Mouse (Mus musculus) frontal cortex, postnatal 14 days (tissue): ENCODE results near the gene Far1.
A peak's percentile ranks its signal among the peaks of the same experiment; 100 is the strongest.

ENCODE experiments used
- DNase-seq, 2 experiments: peaks; one replicate each; pipeline ENCODE4 v3.0.0; 2022; ENCODE audit warnings: low spot score in 2 of 2

The Far1 gene

GRCm38 (mm10) chr7:113571121-113571520 lies 57.5 kb downstream of the Far1 start:
- no peak for DNase-seq

- DNase-seq: no peak
These were observed 59.1 kb downstream of the Far1 start for GRCm38 (mm10) chr7:113572741-113573140.

- no peak for DNase-seq
These were observed 68.5 kb downstream of the Far1 start for GRCm38 (mm10) chr7:113582111-113582510.

GRCm38 (mm10) chr7:113589211-113589610 lies 75.6 kb downstream of the Far1 start:
- DNase-seq: no peak

GRCm38 (mm10) chr7:113590330-113590729 lies 76.7 kb downstream of the Far1 start:
- no peak for DNase-seq

- DNase-seq: no peak
These were observed 77.5 kb downstream of the Far1 start for GRCm38 (mm10) chr7:113591084-113591483.

GRCm38 (mm10) chr7:113591557-113592354 lies 78.1 kb downstream of the Far1 start:
- no peak for DNase-seq

GRCm38 (mm10) chr7:113592696-113593095 lies 79.1 kb downstream of the Far1 start:
- DNase-seq: no peak

- DNase-seq: peak in 1 of 2 experiments; percentile 19
These were observed 80.7 kb downstream of the Far1 start for GRCm38 (mm10) chr7:113594363-113594762.

- no peak for DNase-seq
These were observed 83.6 kb downstream of the Far1 start for GRCm38 (mm10) chr7:113597231-113597630.

- DNase-seq: no peak
These were observed 88.2 kb downstream of the Far1 start for GRCm38 (mm10) chr7:113601803-113602202.

GRCm38 (mm10) chr7:113607928-113608327 lies 94.3 kb downstream of the Far1 start:
- peak; percentile 49 to 50 for DNase-seq

GRCm38 (mm10) chr7:113609027-113609705 lies 95.5 kb downstream of the Far1 start:
- DNase-seq: peak in 1 of 2 experiments; percentile 55

- no peak for DNase-seq
These were observed 99.0 kb downstream of the Far1 start for GRCm38 (mm10) chr7:113612628-113613027.

- no peak for DNase-seq
These were observed 100.7 kb downstream of the Far1 start for GRCm38 (mm10) chr7:113614198-113614927.

- DNase-seq: no peak
These were observed 105.5 kb downstream of the Far1 start for GRCm38 (mm10) chr7:113619166-113619565.

GRCm38 (mm10) chr7:113619768-113620167 lies 106.1 kb downstream of the Far1 start:
- DNase-seq: peak; percentile 34 to 49
